ENCODE assay signal across 20 mouse cellular contexts in the genomic region with DNA sequence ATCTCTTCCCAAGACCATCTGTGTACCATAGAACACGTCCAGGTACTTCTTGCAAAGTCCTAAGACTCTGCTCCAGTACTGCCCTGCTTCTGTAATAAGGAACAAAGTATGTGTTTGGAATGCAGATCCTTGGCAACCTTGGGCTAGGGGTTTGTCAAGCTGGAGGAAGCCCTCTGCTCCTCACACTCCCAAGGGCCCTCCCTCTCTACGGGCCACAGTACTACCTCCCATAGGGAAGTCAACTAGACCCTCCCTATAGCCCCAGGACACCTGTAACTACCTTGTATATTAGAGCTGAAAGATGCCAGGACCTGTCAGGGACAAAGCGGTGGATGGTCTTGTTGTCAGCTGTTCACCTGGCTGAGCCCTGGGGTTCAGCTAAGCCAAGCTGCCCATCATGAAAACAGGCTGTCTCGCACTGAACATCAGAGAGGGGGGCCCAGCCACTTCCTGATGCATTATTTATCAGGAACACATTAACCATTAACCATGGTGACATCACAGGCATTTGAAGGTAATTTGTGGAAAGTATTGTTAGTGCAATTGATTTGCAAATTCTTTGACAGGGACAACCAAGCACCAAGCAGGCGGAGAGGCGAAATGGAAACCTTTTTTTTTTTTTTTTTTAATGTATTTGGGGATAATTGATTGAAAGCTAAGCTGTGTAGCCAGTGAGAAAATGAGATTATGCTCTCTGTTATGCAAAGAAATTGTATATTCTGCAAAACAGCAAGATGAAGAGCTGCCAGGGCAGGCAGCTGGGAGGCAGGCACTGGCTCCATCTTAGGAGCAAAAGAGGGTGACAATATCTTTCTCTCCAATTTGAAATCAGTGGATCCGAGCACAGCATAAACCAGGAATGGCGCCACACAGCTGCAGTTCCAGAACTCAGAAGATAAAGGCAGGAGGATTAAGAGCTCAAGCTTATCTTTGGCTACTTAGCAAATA.
DNase-seq lines count a peak whose midpoint lies in the region; ATAC-seq lines count a peak whose summit lies in the region.
"Had no signal": no experiment of that assay in that cellular context is flagged by ENCODE, and none has a peak within 500 bp of the region (broad histone marks: within the 10 kb centered on the region; RNA-seq: fewer than 3 reads in every experiment).

No protein-coding gene starts in this region.

- DNase-seq in hindbrain, embryonic 14.5 days (ENCODE audit: low spot score): no peak
- no peak for DNase-seq in midbrain, embryonic 10.5 days (ENCODE audit: low spot score)
- DNase-seq in urinary bladder, adult 18-20 months (ENCODE audit: low spot score in 2 of 2): no peak
- DNase-seq in adipocyte (ENCODE audit: low spot score): no peak
- no peak for DNase-seq in lung, adult 18-20 months
- DNase-seq: adrenal gland, adult 2 months; cerebellum, adult 11-12 months; gastrocnemius, postnatal 14 days; kidney, adult 18-20 months; lung, postnatal 4 days; thymus, adult 18-20 months; thymus, postnatal 36 days had no signal

- no peak overlapping the region for H3K27ac ChIP-seq in hindbrain, embryonic 16.5 days (ENCODE audit: low read depth, low read length)
- no peak overlapping the region for H3K27ac ChIP-seq in hindbrain, embryonic 14.5 days
- no peak overlapping the region for H3K27ac ChIP-seq in forebrain, embryonic 12.5 days
- H3K27ac ChIP-seq in midbrain, embryonic 10.5 days (replicated peaks): peak overlapping the region; percentile 49
- H3K27ac ChIP-seq in midbrain, embryonic 16.5 days (ENCODE audit: low read length): no peak overlapping the region
- H3K27ac ChIP-seq: kidney, postnatal 0 days; left cerebral cortex, adult 2 months; liver, embryonic 14.5 days; neural tube, embryonic 15.5 days had no signal

- H3K9ac ChIP-seq in hindbrain, embryonic 16.5 days (ENCODE audit: low read depth, low read length): no peak overlapping the region
- H3K9ac ChIP-seq in hindbrain, embryonic 14.5 days: no peak overlapping the region
- no peak overlapping the region for H3K9ac ChIP-seq in forebrain, embryonic 12.5 days
- H3K9ac ChIP-seq in midbrain, embryonic 16.5 days (ENCODE audit: low read depth, low read length): no peak overlapping the region
- H3K9ac ChIP-seq: liver, embryonic 14.5 days; neural tube, embryonic 15.5 days had no signal

- no peaks in the 10 kb centered on the region for H3K27me3 ChIP-seq in hindbrain, embryonic 16.5 days (replicated peaks; ENCODE audit: control insufficient read depth, insufficient read depth, low read length)
- no peaks in the 10 kb centered on the region for H3K27me3 ChIP-seq in hindbrain, embryonic 14.5 days (ENCODE audit: control insufficient read depth, insufficient read depth, low read length)
- no peaks in the 10 kb centered on the region for H3K27me3 ChIP-seq in forebrain, embryonic 12.5 days
- H3K27me3 ChIP-seq in midbrain, embryonic 10.5 days (ENCODE audit: low read depth, poor library complexity, severe bottlenecking): no peaks in the 10 kb centered on the region
- no peaks in the 10 kb centered on the region for H3K27me3 ChIP-seq in midbrain, embryonic 16.5 days (ENCODE audit: control insufficient read depth, insufficient read depth, low read depth, low read length)
- H3K27me3 ChIP-seq: neural tube, embryonic 15.5 days; Patski had no signal

- H3K4me2 ChIP-seq in hindbrain, embryonic 16.5 days (ENCODE audit: low read length): no peak overlapping the region
- no peak overlapping the region for H3K4me2 ChIP-seq in hindbrain, embryonic 14.5 days (replicated peaks)
- H3K4me2 ChIP-seq in forebrain, embryonic 12.5 days: no peak overlapping the region
- H3K4me2 ChIP-seq in midbrain, embryonic 16.5 days (ENCODE audit: low read length): no peak overlapping the region
- H3K4me2 ChIP-seq: neural tube, embryonic 15.5 days had no signal

- no peak overlapping the region for H3K4me3 ChIP-seq in hindbrain, embryonic 16.5 days (ENCODE audit: low read length)
- no peak overlapping the region for H3K4me3 ChIP-seq in hindbrain, embryonic 14.5 days (replicated peaks; ENCODE audit: low read length)
- H3K4me3 ChIP-seq in forebrain, embryonic 12.5 days (replicated peaks): no peak overlapping the region
- no peak overlapping the region for H3K4me3 ChIP-seq in midbrain, embryonic 10.5 days
- H3K4me3 ChIP-seq in midbrain, embryonic 16.5 days (ENCODE audit: low read depth, low read length): no peak overlapping the region
- H3K4me3 ChIP-seq: left cerebral cortex, adult 2 months; neural tube, embryonic 15.5 days had no signal

- no peaks in the 10 kb centered on the region for H3K36me3 ChIP-seq in hindbrain, embryonic 16.5 days (ENCODE audit: control insufficient read depth, insufficient read depth, low read length)
- no peaks in the 10 kb centered on the region for H3K36me3 ChIP-seq in hindbrain, embryonic 14.5 days (replicated peaks; ENCODE audit: control insufficient read depth, insufficient read depth)
- no peaks in the 10 kb centered on the region for H3K36me3 ChIP-seq in forebrain, embryonic 12.5 days (replicated peaks)
- H3K36me3 ChIP-seq in midbrain, embryonic 10.5 days: no peaks in the 10 kb centered on the region
- no peaks in the 10 kb centered on the region for H3K36me3 ChIP-seq in midbrain, embryonic 16.5 days (ENCODE audit: control insufficient read depth, insufficient read depth, low read length)
- H3K36me3 ChIP-seq: neural tube, embryonic 15.5 days had no signal

- ATAC-seq in hindbrain, embryonic 16.5 days: peak; percentile 20; the same call in 1 of the 2 replicates
- ATAC-seq in hindbrain, embryonic 14.5 days (ENCODE audit: low FRiP score): no peak
- ATAC-seq in forebrain, embryonic 12.5 days (ENCODE audit: low FRiP score): peak; percentile 57; the same call in 1 of the 2 replicates
- ATAC-seq in midbrain, embryonic 16.5 days: peak; percentile 54
- ATAC-seq: Patski had no signal

- WGBS in hindbrain, embryonic 16.5 days: 53% methylated on average over 8 of the region's 8 CpGs
- 50% methylated on average over 8 of the region's 8 CpGs for WGBS in hindbrain, embryonic 14.5 days
- WGBS in forebrain, embryonic 12.5 days: 57% methylated on average over 8 of the region's 8 CpGs
- WGBS in midbrain, embryonic 10.5 days: 81% methylated on average over 8 of the region's 8 CpGs
- WGBS in midbrain, embryonic 16.5 days: 42% methylated on average over 8 of the region's 8 CpGs

- no peaks in the 10 kb centered on the region for H3K9me3 ChIP-seq in hindbrain, embryonic 16.5 days (ENCODE audit: control insufficient read depth, low read length)
- H3K9me3 ChIP-seq in hindbrain, embryonic 14.5 days (ENCODE audit: control insufficient read depth, low read length): no peaks in the 10 kb centered on the region
- H3K9me3 ChIP-seq in forebrain, embryonic 12.5 days: no peaks in the 10 kb centered on the region
- H3K9me3 ChIP-seq in midbrain, embryonic 10.5 days (replicated peaks): no peaks in the 10 kb centered on the region
- H3K9me3 ChIP-seq in midbrain, embryonic 16.5 days (replicated peaks; ENCODE audit: control insufficient read depth, low read length, poor library complexity, severe bottlenecking): no peaks in the 10 kb centered on the region
- H3K9me3 ChIP-seq: neural tube, embryonic 15.5 days had no signal

- peaks cover 3% of the 10 kb centered on the region; the same call in 1 of the 2 replicates for H3K4me1 ChIP-seq in hindbrain, embryonic 16.5 days (ENCODE audit: control insufficient read depth, insufficient read depth, low read depth, low read length)
- no peaks in the 10 kb centered on the region for H3K4me1 ChIP-seq in hindbrain, embryonic 14.5 days (replicated peaks; ENCODE audit: control insufficient read depth, insufficient read depth, low read length)
- peaks cover 5% of the 10 kb centered on the region for H3K4me1 ChIP-seq in forebrain, embryonic 12.5 days
- H3K4me1 ChIP-seq in midbrain, embryonic 10.5 days: peaks cover 15% of the 10 kb centered on the region
- no peaks in the 10 kb centered on the region for H3K4me1 ChIP-seq in midbrain, embryonic 16.5 days (ENCODE audit: control insufficient read depth, insufficient read depth, low read length)
- H3K4me1 ChIP-seq: neural tube, embryonic 15.5 days had no signal
